Mouse (Mus musculus): ENCODE measurements around the gene B4galnt2.

- TF ChIP-seq CTCF (IDR thresholded peaks at IDR 0.05; ENCODE audit: extremely low read depth, insufficient read depth, low read length), result no peak
- no peak for TF ChIP-seq POLR2A (IDR thresholded peaks at IDR 0.05; ENCODE audit: extremely low read depth, insufficient read depth, low read length)
Measured at GRCm38 (mm10) chr11:95857306-95857705, 57.4 kb downstream of the B4galnt2 start.

All from cortical plate, adult 2 months (tissue).